Mouse (Mus musculus) bone marrow, adult 2 months (tissue): ENCODE data around the gene Zdhhc11. TPM values are rescaled to one million over a fixed set of nuclear protein-coding genes. Genes with fewer than 3 reads are reported as not detected.

Experiments
- H3K27ac ChIP-seq: fragments of 200-500 bp; 2 replicates; pipeline ENCODE4 v1.5.1; 2012; ENCODE audit warnings: low read depth, mild to moderate bottlenecking, control low read depth, inconsistent platforms, low read length; ENCODE audit not compliant: control insufficient read depth, poor library complexity, insufficient read depth
- H3K4me1 ChIP-seq: fragments of 200-500 bp; 2 replicates; pipeline ENCODE4 v1.6.1; 2011; ENCODE audit warnings: low read length; ENCODE audit not compliant: control insufficient read depth, insufficient read depth
- H3K4me3 ChIP-seq: fragments of 200-500 bp; replicated peaks from 2 replicates; pipeline ENCODE3; 2011; ENCODE audit warnings: mild to moderate bottlenecking, low read depth, low read length, control low read depth; ENCODE audit not compliant: control insufficient read depth
- CTCF ChIP-seq: fragments of 200-500 bp; IDR thresholded peaks from 2 replicates; pipeline ENCODE4 v1.5.1; 2011; ENCODE audit warnings: low read length, control low read depth; ENCODE audit not compliant: control insufficient read depth, insufficient read depth
- POLR2A ChIP-seq: fragments of 200-500 bp; IDR thresholded peaks from 2 replicates; pipeline ENCODE4 v1.6.1; 2011; ENCODE audit warnings: low read depth, mild to moderate bottlenecking, control low read depth, low read length, borderline replicate concordance; ENCODE audit not compliant: control insufficient read depth
- WGBS: fragments of 180-500 bp; shearing (Covaris S2); methylation state at CpG from one replicate; pipeline ENCODE4 v1.1.7; 2018; 5-methylcytosine and 5-hydroxymethylcytosine counted together
- polyA plus RNA-seq: library from polyadenylated mRNA; stranded (reverse); fragments of >200 nt; gene quantifications from 2 replicates; pipeline ENCODE4 v1.2.4, GENCODE M21; 2011; ENCODE audit warnings: low replicate concordance; ENCODE audit not compliant: missing spikeins, insufficient read depth, insufficient read length

The Zdhhc11 gene
- polyA plus RNA-seq, 1 experiment: not detected

DNA sequence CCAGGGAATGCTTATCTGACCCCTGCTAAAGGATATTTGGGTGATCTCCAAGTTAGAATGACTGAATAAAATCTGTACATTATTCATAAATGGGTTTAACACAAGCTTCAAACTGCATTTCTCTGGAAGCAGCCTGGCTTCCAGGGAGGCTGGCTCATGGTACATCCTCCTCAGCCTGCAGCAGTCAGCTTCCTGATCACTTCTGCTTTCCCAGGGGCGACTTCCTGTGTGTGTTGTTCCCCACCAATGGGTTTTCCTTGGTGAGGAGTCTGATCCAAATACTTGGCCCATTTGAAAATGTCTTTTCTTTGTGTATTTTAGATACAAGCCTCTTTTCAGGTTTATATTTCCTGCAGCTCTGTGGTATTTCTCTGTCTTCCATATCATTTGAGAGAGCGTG, 65.4 kb downstream of the Zdhhc11 start:
- H3K4me1 ChIP-seq: no peaks in the 10 kb centered on the region
- TF ChIP-seq CTCF: no peak
- TF ChIP-seq POLR2A: no peak

DNA sequence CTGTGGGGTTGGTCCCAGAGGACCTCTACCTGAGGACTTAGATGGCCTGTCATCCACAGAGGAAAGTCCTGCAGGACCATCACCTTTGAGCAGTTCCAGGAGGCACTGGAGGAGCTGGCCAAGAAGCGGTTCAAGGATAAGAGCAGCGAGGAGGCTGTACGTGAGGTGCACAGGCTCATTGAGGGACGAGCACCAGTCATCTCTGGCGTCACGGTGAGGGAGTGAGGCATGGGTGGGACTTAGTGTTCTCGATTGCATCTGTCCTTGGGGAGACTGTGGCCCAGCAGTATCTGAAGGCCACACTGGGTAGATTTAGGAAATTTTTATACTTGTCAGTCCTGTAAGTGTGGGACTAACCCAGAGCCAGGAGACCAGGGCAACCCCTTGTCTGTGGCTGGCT, 67.0 kb downstream of the Zdhhc11 start:
- TF ChIP-seq POLR2A (no peak), CTCF (no peak)
- Histone ChIP-seq H3K4me3 (no peak overlapping the region), H3K27ac (no peak overlapping the region), H3K4me1 (no peaks in the 10 kb centered on the region)
- WGBS: 90% methylated on average over 7 of the region's 7 CpGs

More for the DNA sequence above, 65.4 kb downstream of the Zdhhc11 start:
- WGBS: 43% methylated on average over 2 of the region's 2 CpGs
- no peak overlapping the region for H3K27ac ChIP-seq
- no peak overlapping the region for H3K4me3 ChIP-seq

DNA sequence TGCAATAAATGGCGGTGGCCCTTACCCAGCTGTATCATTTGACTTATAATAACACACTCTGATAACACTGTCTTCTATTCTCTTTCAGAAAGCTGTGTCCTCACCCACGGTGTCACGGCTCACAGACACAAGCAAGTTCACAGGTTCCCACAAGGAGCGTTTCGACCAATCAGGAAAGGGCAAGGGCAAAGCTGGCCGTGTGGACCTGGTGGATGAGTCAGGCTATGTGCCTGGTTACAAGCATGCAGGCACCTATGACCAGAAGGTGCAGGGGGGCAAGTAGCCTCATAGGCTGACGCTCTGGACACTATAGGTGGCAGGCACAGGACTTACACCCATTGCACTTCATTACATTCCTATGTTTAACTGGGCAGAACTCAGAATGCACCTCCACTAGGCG, 67.5 kb downstream of the Zdhhc11 start:
- Histone ChIP-seq H3K27ac (no peak overlapping the region), H3K4me1 (no peaks in the 10 kb centered on the region), H3K4me3 (no peak overlapping the region)
- TF ChIP-seq POLR2A: no peak
- TF ChIP-seq CTCF: no peak
- WGBS: 89% methylated on average over 8 of the region's 8 CpGs

DNA sequence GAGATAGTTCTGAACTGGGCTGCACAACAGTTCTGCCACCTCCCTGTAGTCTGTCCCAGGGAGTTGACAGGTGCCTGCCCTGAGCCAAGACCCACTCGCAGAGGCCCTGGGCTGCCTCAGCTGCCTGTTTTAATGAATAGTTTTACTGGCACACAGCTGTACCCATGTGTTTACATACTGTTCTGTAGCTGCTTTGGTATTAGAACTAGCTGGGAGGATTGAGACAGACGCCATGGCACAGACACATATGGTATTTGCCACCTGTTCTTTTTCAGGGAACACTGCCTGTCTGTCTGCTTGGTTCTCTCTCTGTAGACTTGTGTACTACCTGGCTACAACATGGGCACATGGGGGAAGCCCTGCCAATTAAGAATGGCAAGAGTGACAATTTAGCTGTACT, 71.1 kb downstream of the Zdhhc11 start:
- Histone ChIP-seq H3K27ac (no peak overlapping the region), H3K4me3 (no peak overlapping the region), H3K4me1 (no peaks in the 10 kb centered on the region)
- TF ChIP-seq POLR2A (no peak), CTCF (no peak)
- 89% methylated on average over 2 of the region's 2 CpGs for WGBS

DNA sequence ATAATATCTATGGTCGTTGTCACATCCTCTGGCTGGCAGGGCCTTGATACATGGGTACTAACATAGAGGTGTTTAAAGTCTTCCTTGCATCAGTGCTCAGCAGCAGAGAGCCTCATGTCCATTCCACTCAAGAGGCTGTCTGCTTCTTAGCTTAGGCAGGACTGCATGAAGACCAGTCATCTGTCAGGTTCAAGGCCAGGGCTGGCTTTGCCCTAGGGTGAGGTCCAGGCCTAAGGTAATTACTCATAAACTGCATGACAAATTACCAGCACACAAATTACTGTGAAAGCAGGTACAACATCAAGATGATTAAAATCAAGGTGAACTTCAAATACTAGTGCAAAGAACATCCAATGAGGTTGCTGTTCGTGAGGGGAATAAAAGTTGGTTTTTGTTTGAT, 72.1 kb downstream of the Zdhhc11 start:
- WGBS: 94% methylated on average over 2 of the region's 2 CpGs
- H3K4me1 ChIP-seq: no peaks in the 10 kb centered on the region
- no peak overlapping the region for H3K4me3 ChIP-seq
- no peak overlapping the region for H3K27ac ChIP-seq
- TF ChIP-seq POLR2A: no peak
- TF ChIP-seq CTCF: no peak

DNA sequence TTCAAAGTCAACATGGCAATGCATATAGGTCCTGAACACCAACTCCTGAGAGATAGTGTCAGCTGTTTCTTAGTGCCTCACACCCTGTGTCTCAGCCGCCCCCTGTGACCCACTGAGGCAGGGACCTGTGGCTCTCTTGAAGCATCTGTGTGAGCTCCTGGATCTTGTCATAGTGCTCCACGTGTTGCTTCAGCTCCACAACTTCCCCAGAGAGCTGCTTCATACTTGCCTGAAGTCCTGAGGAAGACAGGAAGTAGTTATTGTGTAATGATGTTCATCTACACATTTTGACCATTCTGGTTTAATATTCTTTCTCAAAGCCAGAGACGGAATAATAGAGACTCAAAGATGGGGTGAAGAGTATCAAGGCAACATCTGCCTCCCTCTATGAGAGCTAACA, 76.3 kb downstream of the Zdhhc11 start:
- WGBS: 51% methylated on average over 3 of the region's 3 CpGs
- H3K4me1 ChIP-seq: no peaks in the 10 kb centered on the region
- H3K4me3 ChIP-seq: no peak overlapping the region
- H3K27ac ChIP-seq: no peak overlapping the region
- TF ChIP-seq POLR2A (no peak), CTCF (no peak)

Other genes starting within 250 kb of the Zdhhc11 start
- 7.3 and 15.4 TPM in 2 replicates for gene Slc12a7, start 230.8 kb upstream of the Zdhhc11 start, polyA plus RNA-seq
- 0.62 and 1.1 TPM in 2 replicates for gene Nkd2, start 116.2 kb upstream of the Zdhhc11 start, polyA plus RNA-seq
- gene Trip13, start 26.1 kb upstream of the Zdhhc11 start, polyA plus RNA-seq: 12.0 and 14.5 TPM in 2 replicates
- gene Brd9, start 26.0 kb upstream of the Zdhhc11 start, polyA plus RNA-seq: 47.6 and 70.8 TPM in 2 replicates
- 0.38 and 6.8 TPM in 2 replicates for gene Tppp, start 45.6 kb downstream of the Zdhhc11 start, polyA plus RNA-seq
- 3.8 and 5.9 TPM in 2 replicates for gene Cep72, start 98.4 kb downstream of the Zdhhc11 start, polyA plus RNA-seq
- gene Slc9a3, start 157.6 kb downstream of the Zdhhc11 start, polyA plus RNA-seq: not detected in 2 replicates
- 40.2 and 44.8 TPM in 2 replicates for gene Exoc3, start 244.9 kb downstream of the Zdhhc11 start, polyA plus RNA-seq